In genomic region chr6:148135769-148136382, GRCm38 (mm10) we compare ENCODE assay signal across 9 mouse cellular contexts.
DNase-seq lines count a peak whose midpoint lies in the region; ATAC-seq and TF ChIP-seq lines count a peak whose summit lies in the region.
"Had no signal": no experiment of that assay in that cellular context is flagged by ENCODE, and none has a peak within 500 bp of the region (broad histone marks: within the 10 kb centered on the region; RNA-seq: fewer than 3 reads in every experiment).

No protein-coding gene starts in this region.

- 25% methylated on average over 9 of the region's 9 CpGs for WGBS in liver, postnatal 0 days (ENCODE audit: insufficient replicate concordance)
- 33% methylated on average over 9 of the region's 9 CpGs for WGBS in neural tube, embryonic 14.5 days

- peak; percentile 69 for TF ChIP-seq CTCF in bone marrow macrophage, adult 2 months (IDR thresholded peaks at IDR 0.05; ENCODE audit: low read depth, low read length)
- TF ChIP-seq CTCF in liver, postnatal 0 days (IDR thresholded peaks at IDR 0.05; ENCODE audit: low read depth), result peak; percentile 93

- ATAC-seq in erythroblast, adult 5-6 weeks (replicated peaks; ENCODE audit: low FRiP score, poor library complexity, severe bottlenecking), result peak; percentile 90
- ATAC-seq in liver, postnatal 0 days, result peak; percentile 64; the same call in 1 of the 2 replicates
- peak; percentile 94 for ATAC-seq in neural tube, embryonic 14.5 days (ENCODE audit: low read depth)

- H3K27me3 ChIP-seq in liver, postnatal 0 days (ENCODE audit: insufficient read depth, low read length), result no peaks in the 10 kb centered on the region
- H3K27me3 ChIP-seq in neural tube, embryonic 14.5 days (ENCODE audit: control insufficient read depth, insufficient read depth, low read length), result no peaks in the 10 kb centered on the region

- H3K4me2 ChIP-seq in liver, postnatal 0 days (ENCODE audit: low read depth, low read length), result no peak overlapping the region
- no peak overlapping the region for H3K4me2 ChIP-seq in neural tube, embryonic 14.5 days (ENCODE audit: low read depth, low read length)
- H3K4me2 ChIP-seq: embryonic facial prominence, embryonic 13.5 days had no signal

- H3K36me3 ChIP-seq in liver, postnatal 0 days (replicated peaks; ENCODE audit: insufficient read depth, low read length), result no peaks in the 10 kb centered on the region
- no peaks in the 10 kb centered on the region for H3K36me3 ChIP-seq in neural tube, embryonic 14.5 days (ENCODE audit: control insufficient read depth, insufficient read depth, low read length)
- H3K36me3 ChIP-seq: embryonic facial prominence, embryonic 13.5 days had no signal

- H3K4me1 ChIP-seq in bone marrow macrophage, adult 2 months (ENCODE audit: control insufficient read depth, insufficient read depth, low read length), result no peaks in the 10 kb centered on the region
- no peaks in the 10 kb centered on the region for H3K4me1 ChIP-seq in liver, postnatal 0 days (ENCODE audit: insufficient read depth)
- H3K4me1 ChIP-seq in neural tube, embryonic 14.5 days (ENCODE audit: control insufficient read depth, insufficient read depth, low read length), result no peaks in the 10 kb centered on the region
- H3K4me1 ChIP-seq: embryonic facial prominence, embryonic 13.5 days had no signal

- H3K27ac ChIP-seq in bone marrow macrophage, adult 2 months (ENCODE audit: insufficient read depth, low read depth, low read length), result no peak overlapping the region
- H3K27ac ChIP-seq in liver, postnatal 0 days (ENCODE audit: low read depth), result no peak overlapping the region
- H3K27ac ChIP-seq in neural tube, embryonic 14.5 days (ENCODE audit: low read depth, low read length), result no peak overlapping the region
- H3K27ac ChIP-seq: embryonic facial prominence, embryonic 13.5 days had no signal

- TF ChIP-seq POLR2A in bone marrow macrophage, adult 2 months (IDR thresholded peaks at IDR 0.05; ENCODE audit: borderline replicate concordance, low read depth, low read length), result no peak

- no peak overlapping the region for H3K4me3 ChIP-seq in bone marrow macrophage, adult 2 months (ENCODE audit: insufficient read depth, low read length)
- no peak overlapping the region for H3K4me3 ChIP-seq in liver, postnatal 0 days (ENCODE audit: low read depth, low read length)
- H3K4me3 ChIP-seq in neural tube, embryonic 14.5 days (ENCODE audit: low read depth, low read length), result no peak overlapping the region
- H3K4me3 ChIP-seq: embryonic facial prominence, embryonic 13.5 days had no signal

- H3K9me3 ChIP-seq in liver, postnatal 0 days (ENCODE audit: low read length), result no peaks in the 10 kb centered on the region
- H3K9me3 ChIP-seq in neural tube, embryonic 14.5 days (ENCODE audit: control insufficient read depth, low read length), result no peaks in the 10 kb centered on the region
- H3K9me3 ChIP-seq: embryonic facial prominence, embryonic 13.5 days had no signal

- no peak for TF ChIP-seq EP300 in liver, postnatal 0 days (IDR thresholded peaks at IDR 0.05; ENCODE audit: low read depth)

- H3K9ac ChIP-seq in liver, postnatal 0 days (replicated peaks), result no peak overlapping the region
- no peak overlapping the region for H3K9ac ChIP-seq in neural tube, embryonic 14.5 days (replicated peaks; ENCODE audit: low read depth, low read length)
- H3K9ac ChIP-seq: embryonic facial prominence, embryonic 13.5 days had no signal

- DNase-seq in B cell, adult 2 months, result peak; percentile 31 to 35
- DNase-seq in heart, postnatal 10 days, result peak; percentile 79 to 88
- DNase-seq in kidney, postnatal 4 days, result peak; percentile 90 to 92
- DNase-seq in liver, postnatal 0 days, result peak; percentile 79
- peak; percentile 90 for DNase-seq in testis, postnatal 10 days (ENCODE audit: low spot score)

- intact Hi-C loops in heart, postnatal 10 days (cut with DNase I), result loop anchor here (2.0 kb wide), 1 partner anchor 135 kb away; no protein-coding TSS in a partner anchor

Comparison
In these comparisons a context has a peak if more than half of its experiments do, and no peak if none do; other contexts are left out.
1. DNase-seq: peak in every context shown above with its lines; median percentile 91 in kidney, postnatal 4 days; 90 in testis, postnatal 10 days; 84 in heart, postnatal 10 days; 79 in liver, postnatal 0 days; 33 in B cell, adult 2 months.